Mouse (Mus musculus) intestine, postnatal 0 days (tissue): Measurements from ENCODE around the gene Snx29. TPM values are rescaled to one million over a fixed set of nuclear protein-coding genes. Genes with fewer than 3 reads are reported as not detected.

Experiments
- ATAC-seq: fragments of 200-750 bp; cut with Nextera tagmentation; 2 replicates; pipeline ENCODE4 v1.8.0; 2017; ENCODE audit warnings: mild to moderate bottlenecking, moderate TSS enrichment, moderate library complexity
- H3K27ac ChIP-seq: fragments of 300-500 bp; sonication (generic); 2 replicates; pipeline ENCODE4 v1.5.1; 2014; ENCODE audit warnings: mild to moderate bottlenecking, low read depth, low read length, moderate library complexity
- H3K27me3 ChIP-seq: fragments of 300-500 bp; sonication (generic); replicated peaks from 2 replicates; pipeline ENCODE4 v1.6.1; 2014; ENCODE audit warnings: low read length, mixed read lengths; ENCODE audit not compliant: control insufficient read depth, insufficient read depth
- H3K36me3 ChIP-seq: fragments of 300-500 bp; sonication (generic); 2 replicates; pipeline ENCODE4 v1.6.1; 2014; ENCODE audit warnings: mild to moderate bottlenecking, moderate library complexity; ENCODE audit not compliant: control insufficient read depth, insufficient read depth
- H3K4me1 ChIP-seq: fragments of 300-500 bp; sonication (generic); replicated peaks from 2 replicates; pipeline ENCODE4 v1.6.1; 2014; ENCODE audit warnings: antibody characterized with exemption, low read length, mixed read lengths; ENCODE audit not compliant: control insufficient read depth, insufficient read depth
- H3K4me2 ChIP-seq: fragments of 300-500 bp; sonication (generic); replicated peaks from 2 replicates; pipeline ENCODE4 v1.6.1; 2014; ENCODE audit warnings: low read depth, mild to moderate bottlenecking, moderate library complexity
- H3K4me3 ChIP-seq: fragments of 300-500 bp; sonication (generic); 2 replicates; pipeline ENCODE4 v1.5.1; 2014; ENCODE audit warnings: low read depth, low read length
- H3K9ac ChIP-seq: fragments of 300-500 bp; sonication (generic); 2 replicates; pipeline ENCODE4 v1.6.1; 2014; ENCODE audit warnings: mild to moderate bottlenecking, low read depth, low read length
- H3K9me3 ChIP-seq: fragments of 300-500 bp; sonication (generic); 2 replicates; pipeline ENCODE4 v1.6.1; 2016; ENCODE audit warnings: mixed run types; ENCODE audit not compliant: control insufficient read depth
- CTCF ChIP-seq: sonication (generic); IDR thresholded peaks from 2 replicates; pipeline ENCODE4 v1.5.1; 2016; ENCODE audit warnings: low read depth, mild to moderate bottlenecking, control low read depth, antibody characterized with exemption, moderate library complexity
- WGBS: fragments of 180-500 bp; shearing (Covaris S2); extraction: QIAGEN DNeasy Blood & Tissue Kit; methylation state at CpG from one replicate; pipeline ENCODE4 v1.1.7; 2014; 5-methylcytosine and 5-hydroxymethylcytosine counted together
- polyA plus RNA-seq: library from polyadenylated mRNA; unstranded; fragments of >200 nt; fragmentation: Nextera tagmentation; extraction: Ambion mirVana; gene quantifications from 2 replicates; pipeline ENCODE4 v1.2.1, GENCODE M21; 2015

The Snx29 gene
- polyA plus RNA-seq, 1 experiment from 2014 or later, result 1.9 TPM

DNA sequence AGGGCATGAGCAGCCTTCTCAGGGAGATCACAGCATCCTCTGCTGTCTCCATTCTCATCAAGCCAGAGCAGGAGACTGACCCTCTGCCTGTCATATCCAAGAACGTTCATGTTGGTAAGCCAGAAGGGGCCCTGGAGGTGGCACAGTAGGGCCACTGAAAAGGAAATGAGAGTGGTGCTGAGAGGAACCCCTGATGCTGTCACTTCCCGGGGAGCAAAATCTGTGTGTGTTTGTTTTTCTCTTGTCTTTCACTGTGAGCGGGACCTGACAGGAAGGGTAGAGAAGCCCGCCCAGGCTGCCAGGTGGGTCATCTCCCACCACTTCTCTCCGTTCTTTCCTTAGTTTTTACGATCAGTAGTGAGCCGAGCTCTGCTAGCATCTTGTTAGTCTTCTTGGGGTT is 78.2 kb downstream of the Snx29 start:
- 64% methylated on average over 7 of the region's 7 CpGs for WGBS
- no peak for ATAC-seq
- no peak overlapping the region for H3K4me3 ChIP-seq
- TF ChIP-seq CTCF, result no peak
- no peaks in the 10 kb centered on the region for H3K27me3 ChIP-seq
- no peaks in the 10 kb centered on the region for H3K4me1 ChIP-seq
- no peak overlapping the region for H3K4me2 ChIP-seq
- no peak overlapping the region for H3K27ac ChIP-seq
- H3K9me3 ChIP-seq, result no peaks in the 10 kb centered on the region
- peaks cover 6% of the 10 kb centered on the region; the same call in 1 of the 2 replicates for H3K36me3 ChIP-seq
- H3K9ac ChIP-seq, result no peak overlapping the region

DNA sequence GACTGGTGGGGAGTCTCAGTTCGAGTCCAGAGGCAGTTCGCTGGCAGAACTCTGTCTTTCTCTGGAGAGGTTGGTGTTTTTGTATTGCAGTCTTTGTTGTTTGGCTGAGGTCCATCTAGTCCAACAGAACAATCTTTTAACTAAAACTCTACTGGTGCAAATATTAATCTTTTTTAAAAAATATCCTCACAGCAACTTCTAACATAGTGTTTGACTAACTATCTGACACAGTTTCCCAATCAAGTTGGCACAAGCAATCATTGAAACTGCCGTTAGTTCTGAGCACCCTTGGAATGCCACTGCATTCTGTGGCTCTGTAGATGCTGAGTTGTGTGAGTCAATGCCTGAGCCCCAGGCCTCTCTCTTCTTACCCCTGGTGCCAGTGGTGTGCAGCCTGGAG is 82.5 kb downstream of the Snx29 start:
- H3K4me3 ChIP-seq, result no peak overlapping the region
- no peak for ATAC-seq
- WGBS, result 79% methylated on average over 3 of the region's 3 CpGs
- no peak overlapping the region for H3K4me2 ChIP-seq
- H3K27me3 ChIP-seq, result no peaks in the 10 kb centered on the region
- TF ChIP-seq CTCF, result no peak
- no peaks in the 10 kb centered on the region for H3K4me1 ChIP-seq
- H3K9ac ChIP-seq, result no peak overlapping the region
- peaks cover 6% of the 10 kb centered on the region; the same call in 1 of the 2 replicates for H3K36me3 ChIP-seq
- H3K27ac ChIP-seq, result no peak overlapping the region
- no peaks in the 10 kb centered on the region for H3K9me3 ChIP-seq

DNA sequence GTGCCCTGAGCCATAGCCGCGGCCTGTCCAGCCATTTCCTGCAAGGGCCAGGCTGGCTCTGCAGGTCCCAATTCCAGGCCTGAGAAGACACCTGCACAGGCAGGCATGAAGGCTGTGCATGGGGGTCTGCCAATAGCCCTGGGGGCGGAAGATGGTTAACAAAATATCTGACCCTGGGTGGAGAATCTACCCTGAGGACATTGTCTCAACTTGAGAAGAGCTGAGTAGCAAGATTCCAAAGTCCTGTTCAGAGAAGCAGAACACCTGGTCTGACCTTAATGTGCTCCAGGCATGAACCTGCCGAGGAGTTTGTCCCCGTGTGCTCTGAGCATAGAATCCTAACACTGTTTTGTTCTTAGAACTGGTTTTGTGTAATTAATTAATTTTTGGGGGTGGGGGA is 83.5 kb downstream of the Snx29 start:
- H3K9me3 ChIP-seq, result no peaks in the 10 kb centered on the region
- no peak overlapping the region for H3K9ac ChIP-seq
- ATAC-seq, result no peak
- no peaks in the 10 kb centered on the region for H3K4me1 ChIP-seq
- no peak for TF ChIP-seq CTCF
- no peak overlapping the region for H3K4me3 ChIP-seq
- H3K27ac ChIP-seq, result no peak overlapping the region
- H3K27me3 ChIP-seq, result no peaks in the 10 kb centered on the region
- no peak overlapping the region for H3K4me2 ChIP-seq
- peaks cover 6% of the 10 kb centered on the region; the same call in 1 of the 2 replicates for H3K36me3 ChIP-seq
- WGBS, result 86% methylated on average over 5 of the region's 5 CpGs

DNA sequence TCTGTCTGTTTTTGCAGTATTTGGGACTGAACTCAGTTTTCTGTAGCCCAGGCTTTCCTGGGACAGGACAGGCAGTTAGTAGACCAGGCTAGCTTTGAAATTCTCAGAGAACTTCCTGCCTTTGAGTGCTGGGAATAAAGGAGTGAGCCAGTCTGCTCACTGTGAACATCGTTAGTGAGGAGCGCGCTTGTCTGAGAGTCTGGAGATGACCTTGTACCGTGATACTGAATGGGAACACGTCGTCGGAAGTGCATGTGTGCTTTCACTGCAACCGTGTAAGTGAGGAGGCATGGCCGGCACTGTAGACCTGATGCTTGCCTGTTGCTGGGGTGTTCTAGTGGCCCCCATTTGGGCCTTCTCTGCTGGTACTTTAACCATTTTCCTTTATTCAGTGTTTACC is 83.9 kb downstream of the Snx29 start:
- H3K4me2 ChIP-seq, result no peak overlapping the region
- TF ChIP-seq CTCF, result no peak
- no peak overlapping the region for H3K9ac ChIP-seq
- H3K27me3 ChIP-seq, result no peaks in the 10 kb centered on the region
- no peak for ATAC-seq
- H3K9me3 ChIP-seq, result no peaks in the 10 kb centered on the region
- H3K4me1 ChIP-seq, result no peaks in the 10 kb centered on the region
- H3K27ac ChIP-seq, result no peak overlapping the region
- no peak overlapping the region for H3K4me3 ChIP-seq
- 77% methylated on average over 9 of the region's 9 CpGs for WGBS
- H3K36me3 ChIP-seq, result peaks cover 10% of the 10 kb centered on the region

DNA sequence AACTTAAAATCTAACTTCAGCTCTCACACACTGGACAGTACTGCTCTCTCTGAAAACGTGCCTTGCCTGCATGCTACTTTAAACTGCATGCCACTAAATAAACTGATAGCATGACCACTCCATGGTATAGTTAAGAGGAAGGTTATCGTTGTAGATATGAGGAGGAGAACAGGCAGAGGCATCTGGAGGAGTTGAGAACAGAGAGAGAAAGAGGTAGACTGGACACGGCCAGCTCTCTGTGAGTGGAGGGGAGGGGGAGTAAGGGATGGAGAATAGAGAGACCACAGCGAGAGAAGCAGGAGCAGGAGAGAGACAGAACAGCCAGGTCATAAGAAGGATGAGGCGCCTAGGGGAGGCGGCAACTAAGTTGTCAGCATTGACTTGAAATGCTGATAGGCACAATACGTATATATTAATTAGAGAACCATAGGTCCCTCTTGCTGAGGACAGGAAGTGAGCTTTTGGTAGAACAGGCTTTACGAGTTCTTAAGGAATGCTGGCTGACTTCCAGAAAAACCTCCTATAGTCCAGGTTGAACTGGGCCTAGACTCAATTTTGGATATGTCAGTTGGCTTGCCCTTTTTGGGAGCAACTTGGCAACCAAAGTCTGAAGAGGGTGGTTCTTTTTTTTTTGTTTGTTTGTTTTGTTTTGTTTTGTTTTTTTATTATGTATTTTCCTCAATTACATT is 85.4 kb downstream of the Snx29 start:
- Histone ChIP-seq H3K9me3 (no peaks in the 10 kb centered on the region), H3K27me3 (no peaks in the 10 kb centered on the region), H3K27ac (no peak overlapping the region), H3K4me1 (no peaks in the 10 kb centered on the region), H3K4me2 (no peak overlapping the region), H3K4me3 (no peak overlapping the region), H3K36me3 (peaks cover 15% of the 10 kb centered on the region), H3K9ac (no peak overlapping the region)
- 52% methylated on average over 8 of the region's 8 CpGs for WGBS
- no peak for TF ChIP-seq CTCF
- ATAC-seq, result no peak

DNA sequence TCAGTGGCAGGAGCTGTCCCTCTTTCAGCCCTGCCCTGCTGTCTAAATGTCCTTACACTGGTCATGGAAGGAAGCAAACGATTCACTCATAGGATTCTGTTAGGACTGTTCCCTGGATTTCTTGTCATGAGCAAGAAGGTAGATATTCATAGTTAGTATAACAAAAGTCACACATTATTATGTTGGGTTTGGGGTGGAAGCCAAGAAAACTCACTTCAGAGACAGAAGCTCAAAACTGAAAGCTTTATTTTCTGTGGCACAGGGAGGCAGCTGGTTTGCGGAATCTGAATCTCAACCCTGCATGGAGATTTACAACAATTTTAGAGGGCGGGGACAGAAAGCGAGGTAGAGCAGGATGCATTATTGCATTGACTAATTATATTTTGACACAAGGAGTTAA is 86.0 kb downstream of the Snx29 start:
- Histone ChIP-seq H3K27ac (no peak overlapping the region), H3K4me3 (no peak overlapping the region), H3K36me3 (peaks cover 13% of the 10 kb centered on the region), H3K4me2 (no peak overlapping the region), H3K4me1 (no peaks in the 10 kb centered on the region), H3K9me3 (no peaks in the 10 kb centered on the region), H3K27me3 (no peaks in the 10 kb centered on the region), H3K9ac (no peak overlapping the region)
- 80% methylated on average over 4 of the region's 4 CpGs for WGBS
- TF ChIP-seq CTCF, result no peak
- no peak for ATAC-seq

DNA sequence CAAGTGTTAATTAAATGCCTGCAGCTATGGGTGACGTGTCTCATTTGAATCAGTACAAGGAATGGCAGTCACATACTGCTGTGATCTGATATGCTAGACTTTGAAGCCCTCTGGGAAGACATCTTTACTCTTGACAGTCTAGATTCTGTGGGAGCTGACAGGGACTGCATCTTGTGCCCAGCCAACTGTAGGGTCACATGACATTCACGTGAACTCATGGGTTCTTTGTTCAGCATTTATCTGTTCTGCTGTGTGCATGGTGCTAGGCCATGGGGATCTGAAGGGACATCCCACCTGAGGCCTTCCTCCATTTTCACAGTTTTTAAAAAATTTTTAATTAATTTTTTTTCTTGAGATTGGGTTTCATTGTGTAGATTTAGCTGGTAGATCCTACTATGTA is 91.9 kb downstream of the Snx29 start:
- H3K9ac ChIP-seq, result no peak overlapping the region
- no peak overlapping the region for H3K4me2 ChIP-seq
- H3K9me3 ChIP-seq, result no peaks in the 10 kb centered on the region
- TF ChIP-seq CTCF, result no peak
- no peaks in the 10 kb centered on the region for H3K4me1 ChIP-seq
- no peaks in the 10 kb centered on the region for H3K27me3 ChIP-seq
- no peak overlapping the region for H3K27ac ChIP-seq
- ATAC-seq, result no peak
- WGBS, result 86% methylated on average over 2 of the region's 2 CpGs
- H3K4me3 ChIP-seq, result no peak overlapping the region
- peaks cover 9% of the 10 kb centered on the region; the same call in 1 of the 2 replicates for H3K36me3 ChIP-seq
